Mouse (Mus musculus) erythroblast, embryonic 14.5 days (primary cell): Measurements from ENCODE around the gene Kctd18.

Experiments
- GATA1 ChIP-seq: IDR thresholded peaks from 2 replicates; pipeline ENCODE4 v1.6.1; 2012; ENCODE audit warnings: low read length, inconsistent platforms, mixed read lengths
- TAL1 ChIP-seq: IDR thresholded peaks from 3 replicates; pipeline ENCODE4 v1.6.1; 2012; ENCODE audit warnings: low read length, inconsistent platforms, mixed read lengths

DNA sequence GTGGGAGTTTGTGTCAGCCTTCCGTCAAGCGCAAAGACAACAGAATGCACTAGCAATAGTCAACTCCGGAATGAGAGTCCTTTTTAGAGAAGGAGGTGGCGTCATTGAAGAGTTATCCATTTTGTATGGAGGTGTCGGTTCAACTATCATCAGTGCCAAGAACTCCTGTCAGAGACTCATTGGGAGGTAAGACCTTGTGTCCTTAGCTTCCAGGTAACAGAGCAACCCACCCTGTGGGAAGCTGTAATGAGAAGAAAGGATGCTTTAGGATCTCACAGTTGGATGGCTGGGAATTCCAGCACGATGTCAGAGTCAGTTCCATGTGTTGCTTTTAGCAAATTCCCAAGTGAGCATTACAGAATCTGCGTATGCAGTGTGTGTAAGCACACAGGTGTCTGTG lies 43.4 kb upstream of the Kctd18 start:
- no peak for TF ChIP-seq TAL1
- no peak for TF ChIP-seq GATA1
